Mouse (Mus musculus) small intestine, adult 2 months (tissue): Measurements from ENCODE around the gene Dnase1. TPM values are rescaled to one million over a fixed set of nuclear protein-coding genes. Genes with fewer than 3 reads are reported as not detected.

ENCODE experiments used
- H3K27ac ChIP-seq: fragments of 200-500 bp; 2 replicates; pipeline ENCODE4 v1.5.1; 2012; ENCODE audit warnings: low read depth, low read length, control low read depth, inconsistent platforms; ENCODE audit not compliant: insufficient read depth
- H3K27me3 ChIP-seq: fragments of 200-500 bp; 2 replicates; pipeline ENCODE4 v1.6.1; 2012; ENCODE audit warnings: mild to moderate bottlenecking, moderate library complexity, low read length, inconsistent platforms; ENCODE audit not compliant: control insufficient read depth, insufficient read depth
- H3K36me3 ChIP-seq: fragments of 200-500 bp; 2 replicates; pipeline ENCODE4 v1.6.1; 2012; ENCODE audit warnings: mild to moderate bottlenecking, low read length, control low read depth, inconsistent platforms; ENCODE audit not compliant: control insufficient read depth, insufficient read depth
- H3K4me1 ChIP-seq: fragments of 200-500 bp; 2 replicates; pipeline ENCODE4 v1.6.1; 2012; ENCODE audit warnings: low read length, inconsistent platforms, mixed read lengths; ENCODE audit not compliant: control insufficient read depth, insufficient read depth, insufficient read length
- H3K4me3 ChIP-seq: fragments of 200-500 bp; 2 replicates; pipeline ENCODE4 v1.5.1; 2012; ENCODE audit warnings: low read depth, mild to moderate bottlenecking, control low read depth, inconsistent platforms, low read length, moderate library complexity
- CTCF ChIP-seq: fragments of 200-500 bp; IDR thresholded peaks from 2 replicates; pipeline ENCODE4 v1.5.1; 2012; ENCODE audit warnings: low read depth, mild to moderate bottlenecking, control low read depth, inconsistent platforms, low read length, moderate library complexity, mixed read lengths; ENCODE audit not compliant: insufficient replicate concordance, insufficient read length; ENCODE audit errors: extremely low read depth
- POLR2A ChIP-seq: fragments of 200-500 bp; IDR thresholded peaks from 2 replicates; pipeline ENCODE4 v1.6.1; 2012; ENCODE audit warnings: low read depth, mild to moderate bottlenecking, control low read depth, inconsistent platforms, low read length, moderate library complexity
- WGBS: fragments of 180-500 bp; shearing (Covaris S2); methylation state at CpG from one replicate; pipeline ENCODE4 v1.1.7; 2018; 5-methylcytosine and 5-hydroxymethylcytosine counted together
- polyA plus RNA-seq: library from polyadenylated mRNA; depleted of rRNA; stranded (reverse); fragments of >200 nt; gene quantifications from 2 replicates; pipeline ENCODE4 v1.2.3, GENCODE M21; 2012

Gene Dnase1
- polyA plus RNA-seq, 1 experiment: 434 TPM

- Histone ChIP-seq H3K27ac (no peak overlapping the region), H3K36me3 (no peaks in the 10 kb centered on the region), H3K4me1 (no peaks in the 10 kb centered on the region), H3K27me3 (no peaks in the 10 kb centered on the region), H3K4me3 (no peak overlapping the region)
- 77% methylated on average over 1 of the region's 1 CpGs for WGBS
- TF ChIP-seq POLR2A: no peak
- TF ChIP-seq CTCF: no peak
These were observed 15.5 kb upstream of the Dnase1 start for GRCm38 (mm10) chr16:4021241-4021640.

DNA sequence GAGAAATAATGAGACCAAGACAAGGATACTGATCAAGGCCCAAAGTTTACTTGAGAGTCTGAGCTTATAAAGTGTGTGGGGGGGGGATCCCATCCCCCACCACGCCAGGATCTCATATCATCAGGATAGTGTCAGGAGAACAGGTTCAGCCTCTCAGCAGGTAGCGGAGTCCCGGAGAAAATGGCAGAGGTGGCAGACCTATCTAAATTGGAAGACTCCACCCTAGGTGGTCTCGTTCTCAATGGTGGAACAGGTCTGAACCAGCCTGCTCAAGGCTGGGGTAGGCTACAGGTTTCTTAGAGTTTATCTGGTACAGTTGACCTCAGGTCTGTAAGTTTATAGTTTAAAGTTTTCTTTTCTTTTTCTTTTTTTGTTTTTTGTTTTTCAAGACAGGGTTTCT is 14.0 kb upstream of the Dnase1 start:
- 74% methylated on average over 4 of the region's 4 CpGs for WGBS
- H3K36me3 ChIP-seq: no peaks in the 10 kb centered on the region
- TF ChIP-seq POLR2A (no peak), CTCF (no peak)
- H3K4me3 ChIP-seq: no peak overlapping the region
- H3K4me1 ChIP-seq: peaks cover 10% of the 10 kb centered on the region; the same call in 1 of the 2 replicates
- H3K27me3 ChIP-seq: no peaks in the 10 kb centered on the region
- no peak overlapping the region for H3K27ac ChIP-seq

GRCm38 (mm10) chr16:4026672-4027071 is 10.1 kb upstream of the Dnase1 start:
- peak overlapping the region; percentile 15; the same call in 1 of the 2 replicates for H3K27ac ChIP-seq
- TF ChIP-seq CTCF: no peak
- no peak for TF ChIP-seq POLR2A
- WGBS: 17% methylated on average over 1 of the region's 1 CpGs
- no peaks in the 10 kb centered on the region for H3K27me3 ChIP-seq
- H3K4me3 ChIP-seq: no peak overlapping the region
- H3K4me1 ChIP-seq: peaks cover 17% of the 10 kb centered on the region; the same call in 1 of the 2 replicates
- H3K36me3 ChIP-seq: no peaks in the 10 kb centered on the region

DNA sequence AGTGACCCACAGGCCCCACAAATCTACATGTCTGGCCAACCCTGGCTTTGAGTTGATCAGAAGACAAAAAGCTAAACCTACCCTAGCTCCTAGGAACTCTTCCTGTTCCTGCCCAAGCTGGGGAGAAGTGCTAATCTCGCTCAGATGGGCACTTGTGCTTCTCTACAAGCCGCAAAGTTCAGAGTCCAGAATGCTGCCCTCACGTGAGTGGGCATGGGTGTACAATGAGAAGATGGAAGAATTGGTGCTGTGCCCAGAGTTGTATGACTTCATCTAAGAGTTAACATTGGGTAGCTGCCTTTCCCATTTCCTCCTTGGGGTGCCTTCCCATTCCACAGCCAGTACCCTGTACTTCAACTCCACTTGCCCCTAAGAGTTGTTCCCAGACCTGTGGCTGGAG is 9.5 kb upstream of the Dnase1 start:
- Histone ChIP-seq H3K27ac (peak overlapping the region; percentile 43), H3K27me3 (no peaks in the 10 kb centered on the region), H3K4me3 (no peak overlapping the region), H3K4me1 (peaks cover 17% of the 10 kb centered on the region; the same call in 1 of the 2 replicates), H3K36me3 (no peaks in the 10 kb centered on the region)
- 32% methylated on average over 3 of the region's 3 CpGs for WGBS
- TF ChIP-seq CTCF (no peak), POLR2A (no peak)

DNA sequence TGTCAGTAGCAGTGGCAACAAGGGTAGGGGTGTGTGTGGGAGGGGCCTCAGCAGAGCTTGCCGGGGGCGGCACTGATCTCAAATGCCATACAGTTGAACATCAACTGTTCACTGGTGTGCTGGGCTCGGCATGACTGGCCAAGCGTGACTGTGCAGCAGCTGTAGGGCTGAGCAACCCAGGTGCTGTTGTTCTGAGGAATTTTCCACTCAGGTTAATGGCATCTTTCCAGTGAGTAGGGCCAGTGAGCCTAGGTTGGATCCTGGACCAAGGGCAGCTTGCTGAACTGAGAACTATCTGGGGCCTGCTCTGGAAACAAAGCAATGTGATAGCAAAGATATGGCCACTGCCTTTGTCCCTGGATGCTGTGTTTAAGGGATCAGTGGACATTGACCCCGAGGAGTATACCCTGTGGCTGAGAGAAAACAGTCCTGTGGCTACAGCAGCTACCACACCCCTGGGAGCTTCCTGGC is 7.3 kb upstream of the Dnase1 start:
- Histone ChIP-seq H3K4me1 (peaks cover 20% of the 10 kb centered on the region), H3K4me3 (no peak overlapping the region), H3K36me3 (no peaks in the 10 kb centered on the region), H3K27me3 (no peaks in the 10 kb centered on the region), H3K27ac (no peak overlapping the region)
- WGBS: 51% methylated on average over 5 of the region's 5 CpGs
- TF ChIP-seq POLR2A (no peak), CTCF (no peak)

DNA sequence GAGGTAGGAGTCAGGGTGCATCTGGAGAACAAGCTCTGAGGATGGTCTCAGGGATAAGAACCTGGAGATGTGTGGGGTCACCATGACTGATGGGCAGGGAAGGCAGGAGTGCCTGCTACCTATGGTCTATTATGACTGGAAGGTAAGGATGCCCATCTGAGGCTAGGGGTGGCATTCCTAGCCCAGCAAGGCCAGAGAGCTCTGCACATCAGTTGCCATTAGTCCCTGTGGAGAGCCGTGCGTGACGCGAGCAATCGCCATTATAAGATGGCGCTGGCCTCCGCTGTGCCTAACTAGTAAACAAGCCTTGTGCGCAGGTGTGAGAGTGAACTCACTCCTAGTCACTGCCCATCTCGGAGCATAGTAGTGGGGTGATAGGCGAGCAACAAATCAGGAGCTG is 6.2 kb upstream of the Dnase1 start:
- H3K4me3 ChIP-seq: no peak overlapping the region
- H3K36me3 ChIP-seq: no peaks in the 10 kb centered on the region
- H3K4me1 ChIP-seq: peaks cover 20% of the 10 kb centered on the region
- TF ChIP-seq POLR2A: no peak
- no peak for TF ChIP-seq CTCF
- H3K27me3 ChIP-seq: no peaks in the 10 kb centered on the region
- WGBS: 96% methylated on average over 10 of the region's 10 CpGs
- H3K27ac ChIP-seq: no peak overlapping the region

DNA sequence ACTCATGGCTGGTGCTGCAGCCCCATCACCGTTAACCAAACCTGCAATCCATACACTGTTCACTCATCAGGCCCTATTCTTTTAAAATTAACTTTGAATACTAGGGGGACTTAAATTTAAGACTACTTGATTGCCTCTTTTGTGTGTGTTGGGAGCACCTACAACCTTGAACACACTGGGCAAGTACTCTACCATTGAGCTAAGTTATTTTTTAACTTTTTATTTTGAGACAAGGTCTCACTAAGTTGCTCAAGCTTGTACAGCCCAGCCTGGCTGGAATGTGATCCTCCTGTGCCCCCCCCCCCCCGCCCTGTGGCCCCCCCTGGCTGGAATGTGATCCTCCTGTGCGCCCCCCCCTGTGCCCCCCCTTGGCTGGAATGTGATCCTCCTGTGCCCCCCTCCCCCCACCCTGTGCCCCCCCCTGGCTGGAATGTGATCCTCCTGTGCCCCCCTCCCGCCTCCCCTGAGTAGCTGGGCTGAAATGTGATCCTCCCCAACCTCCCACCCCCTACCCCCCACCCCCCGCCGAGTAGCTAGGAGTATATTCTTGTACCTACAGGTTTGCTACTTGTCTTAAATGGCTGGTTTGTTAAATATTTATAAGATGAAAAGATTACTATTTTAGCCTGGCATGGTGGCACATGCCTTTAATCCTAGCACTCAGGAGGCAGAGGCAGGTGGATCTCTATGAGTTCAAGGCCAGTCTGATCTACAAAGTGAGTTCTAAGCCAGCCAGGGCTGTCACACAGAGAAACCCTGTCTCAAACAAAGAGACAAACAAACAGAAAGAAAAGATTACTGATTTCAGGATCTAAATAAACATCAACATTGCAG is 5.1 kb upstream of the Dnase1 start:
- H3K27ac ChIP-seq: no peak overlapping the region
- no peaks in the 10 kb centered on the region for H3K27me3 ChIP-seq
- no peak for TF ChIP-seq CTCF
- no peak for TF ChIP-seq POLR2A
- H3K36me3 ChIP-seq: no peaks in the 10 kb centered on the region
- H3K4me3 ChIP-seq: no peak overlapping the region
- 69% methylated on average over 6 of the region's 6 CpGs for WGBS
- peaks cover 24% of the 10 kb centered on the region for H3K4me1 ChIP-seq
